Mouse (Mus musculus): ENCODE measurements around the gene Acbd3.

Acbd3 gene

DNA sequence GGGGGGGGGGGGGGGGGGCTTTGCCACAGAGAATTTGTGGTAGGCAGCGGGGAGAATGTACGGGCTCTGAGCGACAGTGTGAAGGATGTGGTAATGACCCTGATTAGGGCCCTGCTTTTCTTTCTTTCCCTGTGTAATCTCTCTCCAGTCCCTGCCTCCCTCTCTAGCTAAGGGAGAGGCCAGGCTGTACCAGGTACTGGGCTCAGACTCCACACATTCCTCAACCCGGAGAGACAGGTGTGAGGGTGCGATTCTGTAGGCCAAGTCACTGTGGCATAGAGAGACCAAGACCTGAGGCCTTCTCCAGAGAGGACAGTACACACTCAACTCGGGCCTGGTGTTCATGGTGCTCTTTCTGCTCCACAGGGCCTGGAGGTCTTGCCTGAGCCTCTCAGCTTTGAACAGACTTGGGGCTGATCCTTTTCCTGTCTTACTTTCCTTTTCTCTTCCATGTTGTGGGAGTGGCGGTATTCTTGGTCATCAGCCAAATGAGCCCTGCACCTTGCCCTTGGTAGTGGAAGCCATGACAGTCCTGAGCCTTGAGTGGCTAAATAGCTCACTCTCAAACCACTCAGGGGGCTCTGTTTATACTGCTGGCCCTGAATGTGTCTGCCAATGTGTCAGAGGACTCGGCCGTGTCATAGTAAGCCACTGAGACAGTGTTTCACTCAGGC is 57.2 kb downstream of the Acbd3 start:
- no peak for DNase-seq (ENCODE audit: inconsistent ontology term)

DNA sequence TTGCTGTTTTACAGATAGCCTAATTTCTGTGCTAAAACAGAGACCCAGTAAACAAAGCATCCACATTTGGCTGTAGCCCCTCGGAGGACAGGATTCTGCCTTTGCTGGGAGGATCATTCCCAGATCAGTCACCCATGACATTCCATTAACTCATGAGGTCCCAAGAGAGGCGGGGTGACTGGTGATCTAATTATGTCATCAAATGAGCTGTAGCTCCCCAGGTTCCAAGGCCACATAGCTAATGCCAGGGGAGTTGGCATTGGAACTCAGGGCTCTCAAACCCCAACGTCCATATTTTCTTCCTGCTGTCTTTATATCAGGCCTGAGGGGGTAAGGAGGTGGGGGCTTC is 57.7 kb downstream of the Acbd3 start:
- DNase-seq (ENCODE audit: inconsistent ontology term) = peak; percentile 75

GRCm38 (mm10) chr1:180791821-180792480 is 66.1 kb downstream of the Acbd3 start:
- DNase-seq (ENCODE audit: inconsistent ontology term) = no peak

- no peak for DNase-seq (ENCODE audit: inconsistent ontology term)
Observed at GRCm38 (mm10) chr1:180792814-180793213, 67.0 kb downstream of the Acbd3 start.

DNA sequence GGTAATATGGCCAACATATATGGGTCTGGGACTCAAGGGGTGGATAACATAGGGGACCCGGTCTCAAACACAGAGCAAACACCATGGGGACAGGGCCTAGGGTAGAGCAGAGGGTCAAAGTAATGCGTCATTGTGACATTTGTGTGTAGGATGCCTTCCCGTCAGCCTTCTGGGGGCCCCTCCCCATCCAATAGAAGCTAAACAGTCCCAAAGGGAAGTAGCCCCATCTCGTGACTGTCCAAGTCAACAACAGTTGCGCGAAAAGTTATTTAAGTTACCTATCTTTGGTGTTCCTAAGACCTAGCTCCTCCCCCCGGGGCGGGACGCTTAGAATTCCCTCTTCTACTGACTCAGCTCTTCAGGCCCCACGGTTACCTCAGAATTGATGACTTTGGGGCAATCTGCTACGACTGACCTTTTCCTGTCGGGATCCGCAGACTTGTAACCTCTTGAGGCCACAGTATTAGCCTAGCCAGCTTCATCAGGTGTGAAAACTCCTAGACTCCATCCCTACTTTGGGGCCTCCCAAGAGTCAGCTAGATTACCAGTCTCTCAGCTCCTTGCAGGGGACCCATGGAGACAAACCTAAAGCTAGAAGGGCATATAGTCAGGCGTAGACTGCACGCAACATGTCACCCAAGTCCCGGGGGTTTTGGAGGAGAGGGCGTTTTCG is 67.7 kb downstream of the Acbd3 start:
- no peak for DNase-seq (ENCODE audit: inconsistent ontology term)

- DNase-seq (ENCODE audit: inconsistent ontology term) = peak; percentile 49
Observed at GRCm38 (mm10) chr1:180794170-180794569, 68.3 kb downstream of the Acbd3 start.

DNA sequence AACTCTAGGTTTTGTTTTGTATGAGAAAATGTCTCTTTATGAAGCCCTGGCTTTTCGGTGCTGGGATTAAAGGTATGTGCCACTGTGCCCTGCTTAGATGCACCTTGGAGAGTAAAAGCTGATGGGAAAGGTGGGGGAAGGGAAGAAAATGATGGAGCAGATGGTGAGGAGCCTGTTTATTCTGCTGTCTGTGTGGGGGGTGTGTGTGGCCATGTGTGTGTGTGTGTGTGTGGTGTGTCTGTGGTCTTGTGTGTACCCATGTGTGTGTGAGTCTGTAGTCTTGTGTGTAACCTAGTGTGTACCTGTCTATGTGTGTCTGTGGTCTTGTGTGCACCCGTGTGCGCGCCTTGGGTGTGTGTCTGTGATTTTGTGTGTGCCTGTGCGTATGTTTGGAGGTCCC is 72.8 kb downstream of the Acbd3 start:
- DNase-seq (ENCODE audit: inconsistent ontology term) = no peak

GRCm38 (mm10) chr1:180799253-180799652 is 73.4 kb downstream of the Acbd3 start:
- DNase-seq (ENCODE audit: inconsistent ontology term) = no peak

DNA sequence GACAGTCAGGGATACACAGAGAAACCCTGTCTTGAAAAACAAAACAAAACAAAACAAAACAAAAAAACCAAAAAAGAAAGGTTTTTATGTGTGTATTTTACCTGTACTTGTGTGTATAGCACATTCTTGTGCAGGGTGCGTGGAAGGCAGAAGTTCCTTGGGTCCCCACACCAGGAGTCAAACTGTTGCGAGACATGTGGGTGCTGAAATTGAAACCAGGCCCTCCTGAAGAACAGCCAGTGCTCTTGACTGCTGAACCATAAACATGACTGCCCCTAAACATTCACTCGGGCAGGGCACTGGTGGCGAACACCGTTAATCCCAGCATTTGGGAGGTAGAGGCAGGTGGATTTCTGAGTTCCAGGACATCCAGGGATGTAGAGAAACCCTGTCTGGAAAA is 74.2 kb downstream of the Acbd3 start:
- no peak for DNase-seq (ENCODE audit: inconsistent ontology term)

DNA sequence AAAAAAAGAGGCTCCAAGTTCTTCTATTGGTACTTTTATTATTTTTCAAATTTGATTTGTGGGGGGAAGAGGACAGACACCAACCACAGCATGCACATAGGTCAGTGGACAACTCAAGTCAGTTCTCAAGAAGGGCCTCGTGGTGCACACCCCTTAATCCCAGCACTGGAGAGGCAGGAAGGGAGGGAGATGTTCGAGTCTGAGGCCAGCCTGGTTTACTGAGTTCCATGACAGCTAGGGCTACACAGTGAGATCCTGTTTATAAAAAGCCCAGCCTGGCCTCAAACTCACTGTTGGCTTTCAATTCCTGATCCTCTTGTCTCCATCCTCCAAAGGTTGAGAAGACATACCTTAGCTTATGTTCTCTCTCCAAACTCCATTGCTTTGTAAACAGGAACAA is 75.0 kb downstream of the Acbd3 start:
- no peak for DNase-seq (ENCODE audit: inconsistent ontology term)

- DNase-seq (ENCODE audit: inconsistent ontology term) = no peak
Observed at GRCm38 (mm10) chr1:180801466-180801994, 75.7 kb downstream of the Acbd3 start.
